Mouse (Mus musculus) ovary, postnatal 36 days (tissue): ENCODE measurements around the gene Pprc1.

Experiments used
- DNase-seq: peaks from one replicate; pipeline ENCODE4 v3.0.0; 2022; ENCODE audit warnings: low spot score, mixed read lengths

The Pprc1 gene

GRCm38 (mm10) chr19:46033911-46034310, 10.8 kb upstream of the Pprc1 start:
- DNase-seq = no peak

GRCm38 (mm10) chr19:46035971-46036370, 8.7 kb upstream of the Pprc1 start:
- no peak for DNase-seq

GRCm38 (mm10) chr19:46036477-46037242, 8.0 kb upstream of the Pprc1 start:
- DNase-seq = no peak

- no peak for DNase-seq
Measured at GRCm38 (mm10) chr19:46037243-46037924, 7.3 kb upstream of the Pprc1 start.

GRCm38 (mm10) chr19:46037925-46038850, 6.5 kb upstream of the Pprc1 start:
- DNase-seq = no peak

- peak; percentile 42 for DNase-seq
Measured at GRCm38 (mm10) chr19:46038851-46039260, 5.8 kb upstream of the Pprc1 start.

GRCm38 (mm10) chr19:46039478-46039877, 5.2 kb upstream of the Pprc1 start:
- peak; percentile 92 for DNase-seq

- DNase-seq = no peak
Measured at GRCm38 (mm10) chr19:46040149-46040902, 4.4 kb upstream of the Pprc1 start.

GRCm38 (mm10) chr19:46041299-46041932, 3.3 kb upstream of the Pprc1 start:
- no peak for DNase-seq

GRCm38 (mm10) chr19:46041933-46042475, 2.7 kb upstream of the Pprc1 start:
- DNase-seq = peak; percentile 90

GRCm38 (mm10) chr19:46042476-46043011, 2.1 kb upstream of the Pprc1 start:
- no peak for DNase-seq

- no peak for DNase-seq
Measured at GRCm38 (mm10) chr19:46043380-46043779, 1.3 kb upstream of the Pprc1 start.

- DNase-seq = peak; percentile 88
Measured at GRCm38 (mm10) chr19:46044993-46045695, 458 bp downstream of the Pprc1 start, which contains the start of gene Ldb1. Ldb1 (minus strand) TSS chr19:46045214.

- DNase-seq = peak; percentile 45
Measured at GRCm38 (mm10) chr19:46045696-46046311, 1.1 kb downstream of the Pprc1 start.

GRCm38 (mm10) chr19:46046621-46047025, 1.9 kb downstream of the Pprc1 start:
- DNase-seq = no peak

- DNase-seq = no peak
Measured at GRCm38 (mm10) chr19:46047426-46047825, 2.7 kb downstream of the Pprc1 start.

GRCm38 (mm10) chr19:46049129-46049528, 4.4 kb downstream of the Pprc1 start:
- no peak for DNase-seq

GRCm38 (mm10) chr19:46050462-46050861, 5.8 kb downstream of the Pprc1 start:
- no peak for DNase-seq

GRCm38 (mm10) chr19:46055752-46056387, 11.2 kb downstream of the Pprc1 start:
- no peak for DNase-seq
